Mouse (Mus musculus): ENCODE data around the gene Btbd2.
"Not testable (repeated sequence)": the region's sequence is repeated elsewhere in the genome, so short reads cannot be mapped to it uniquely, and the experiment has no call there.

The Btbd2 gene

GRCm38 (mm10) chr10:80658841-80659202 is 2.0 kb upstream of the Btbd2 start:
- in situ Hi-C loops (cut with MboI; ENCODE audit: low pct_unique_long_range_greater_than_20kb in 1 of 2, low sequenced_read_pairs in 2 of 2, unreplicated experiment in 1 of 2), result no loop called here

GRCm38 (mm10) chr10:80658194-80658840 is 1.4 kb upstream of the Btbd2 start:
- in situ Hi-C loops (cut with MboI; ENCODE audit: low pct_unique_long_range_greater_than_20kb in 1 of 2, low sequenced_read_pairs in 2 of 2, unreplicated experiment in 1 of 2), result no loop called here

GRCm38 (mm10) chr10:80656130-80656862 is 575 bp downstream of the Btbd2 start:
- in situ Hi-C loops (cut with MboI; ENCODE audit: low pct_unique_long_range_greater_than_20kb in 1 of 2, low sequenced_read_pairs in 2 of 2, unreplicated experiment in 1 of 2), result no loop called here

- in situ Hi-C loops (cut with MboI; ENCODE audit: low pct_unique_long_range_greater_than_20kb in 1 of 2, low sequenced_read_pairs in 2 of 2, unreplicated experiment in 1 of 2), result no loop called here
Observed at GRCm38 (mm10) chr10:80655406-80656129, 1.3 kb downstream of the Btbd2 start.

- in situ Hi-C loops (cut with MboI; ENCODE audit: low pct_unique_long_range_greater_than_20kb in 1 of 2, low sequenced_read_pairs in 2 of 2, unreplicated experiment in 1 of 2), result no loop called here
Observed at GRCm38 (mm10) chr10:80654866-80655265, 2.0 kb downstream of the Btbd2 start.

GRCm38 (mm10) chr10:80653156-80653720 is 3.6 kb downstream of the Btbd2 start:
- in situ Hi-C loops (cut with MboI; ENCODE audit: low pct_unique_long_range_greater_than_20kb in 1 of 2, low sequenced_read_pairs in 2 of 2, unreplicated experiment in 1 of 2), result no loop called here

GRCm38 (mm10) chr10:80650392-80650791 is 6.5 kb downstream of the Btbd2 start:
- in situ Hi-C loops (cut with MboI; ENCODE audit: low pct_unique_long_range_greater_than_20kb in 1 of 2, low sequenced_read_pairs in 2 of 2, unreplicated experiment in 1 of 2), result no loop called here

GRCm38 (mm10) chr10:80649910-80650309 is 7.0 kb downstream of the Btbd2 start:
- in situ Hi-C loops (cut with MboI; ENCODE audit: low pct_unique_long_range_greater_than_20kb in 1 of 2, low sequenced_read_pairs in 2 of 2, unreplicated experiment in 1 of 2), result not testable (repeated sequence)

GRCm38 (mm10) chr10:80646936-80647335 is 9.9 kb downstream of the Btbd2 start:
- in situ Hi-C loops (cut with MboI; ENCODE audit: low pct_unique_long_range_greater_than_20kb in 1 of 2, low sequenced_read_pairs in 2 of 2, unreplicated experiment in 1 of 2), result no loop called here

- in situ Hi-C loops (cut with MboI; ENCODE audit: low pct_unique_long_range_greater_than_20kb in 1 of 2, low sequenced_read_pairs in 2 of 2, unreplicated experiment in 1 of 2), result no loop called here
Observed at GRCm38 (mm10) chr10:80635345-80635744, 21.5 kb downstream of the Btbd2 start.

- in situ Hi-C loops (cut with MboI; ENCODE audit: low pct_unique_long_range_greater_than_20kb in 1 of 2, low sequenced_read_pairs in 2 of 2, unreplicated experiment in 1 of 2), result no loop called here
Observed at GRCm38 (mm10) chr10:80628925-80629324, 27.9 kb downstream of the Btbd2 start.

GRCm38 (mm10) chr10:80627685-80628084 is 29.2 kb downstream of the Btbd2 start:
- in situ Hi-C loops (cut with MboI; ENCODE audit: low pct_unique_long_range_greater_than_20kb in 1 of 2, low sequenced_read_pairs in 2 of 2, unreplicated experiment in 1 of 2), result no loop called here

- in situ Hi-C loops (cut with MboI; ENCODE audit: low pct_unique_long_range_greater_than_20kb in 1 of 2, low sequenced_read_pairs in 2 of 2, unreplicated experiment in 1 of 2), result no loop called here
Observed at GRCm38 (mm10) chr10:80625764-80626163, 31.1 kb downstream of the Btbd2 start.

GRCm38 (mm10) chr10:80623457-80624191 is 33.2 kb downstream of the Btbd2 start:
- in situ Hi-C loops (cut with MboI; ENCODE audit: low pct_unique_long_range_greater_than_20kb in 1 of 2, low sequenced_read_pairs in 2 of 2, unreplicated experiment in 1 of 2), result no loop called here

GRCm38 (mm10) chr10:80622661-80623456 is 34.0 kb downstream of the Btbd2 start, which contains the start of gene Csnk1g2:
Gene Csnk1g2, plus strand, starts transcription at chr10:80622838.
- in situ Hi-C loops (cut with MboI; ENCODE audit: low pct_unique_long_range_greater_than_20kb in 1 of 2, low sequenced_read_pairs in 2 of 2, unreplicated experiment in 1 of 2), result no loop called here

- in situ Hi-C loops (cut with MboI; ENCODE audit: low pct_unique_long_range_greater_than_20kb in 1 of 2, low sequenced_read_pairs in 2 of 2, unreplicated experiment in 1 of 2), result no loop called here
Observed at GRCm38 (mm10) chr10:80621940-80622660, 34.8 kb downstream of the Btbd2 start.

- in situ Hi-C loops (cut with MboI; ENCODE audit: low pct_unique_long_range_greater_than_20kb in 1 of 2, low sequenced_read_pairs in 2 of 2, unreplicated experiment in 1 of 2), result no loop called here
Observed at GRCm38 (mm10) chr10:80621690-80621939, 35.3 kb downstream of the Btbd2 start.

Data from mouse embryonic stem cell (cell line).